Mouse (Mus musculus) neural tube, embryonic 11.5 days (tissue): ENCODE data around the gene Arntl. TPM values are rescaled to one million over a fixed set of nuclear protein-coding genes. Genes with fewer than 3 reads are reported as not detected.

Experiments used
- ATAC-seq: fragments of 200-750 bp; cut with Nextera tagmentation; 2 replicates; pipeline ENCODE4 v1.8.0; 2017; ENCODE audit warnings: moderate number of reproducible peaks, mild to moderate bottlenecking, moderate TSS enrichment, moderate library complexity; ENCODE audit not compliant: insufficient read depth, low FRiP score, low TSS enrichment
- DNase-seq: peaks from one replicate; pipeline ENCODE4 v3.0.0-alpha.2; 2015; ENCODE audit warnings: low spot score
- H3K27ac ChIP-seq: fragments of 300-500 bp; sonication (generic); 2 replicates; pipeline ENCODE4 v1.5.1; 2014; ENCODE audit warnings: low read depth, mild to moderate bottlenecking, low read length
- H3K27me3 ChIP-seq: fragments of 300-500 bp; sonication (generic); 2 replicates; pipeline ENCODE4 v1.6.1; 2014; ENCODE audit warnings: mild to moderate bottlenecking, low read length, mixed read lengths; ENCODE audit not compliant: control insufficient read depth, insufficient read depth
- H3K36me3 ChIP-seq: fragments of 300-500 bp; sonication (generic); 2 replicates; pipeline ENCODE4 v1.6.1; 2014; ENCODE audit warnings: mild to moderate bottlenecking, low read length, moderate library complexity, mixed read lengths; ENCODE audit not compliant: control insufficient read depth, insufficient read depth
- H3K4me1 ChIP-seq: fragments of 300-500 bp; sonication (generic); 2 replicates; pipeline ENCODE4 v1.6.1; 2014; ENCODE audit warnings: low read length, mixed read lengths; ENCODE audit not compliant: control insufficient read depth, insufficient read depth
- H3K4me2 ChIP-seq: fragments of 300-500 bp; sonication (generic); 2 replicates; pipeline ENCODE4 v1.6.1; 2014; ENCODE audit warnings: low read depth, mild to moderate bottlenecking, moderate library complexity
- H3K4me3 ChIP-seq: fragments of 300-500 bp; sonication (generic); 2 replicates; pipeline ENCODE4 v1.5.1; 2014; ENCODE audit warnings: low read depth, low read length
- H3K9ac ChIP-seq: fragments of 300-500 bp; sonication (generic); 2 replicates; pipeline ENCODE4 v1.6.1; 2014; ENCODE audit warnings: mild to moderate bottlenecking, low read length
- H3K9me3 ChIP-seq: fragments of 300-500 bp; sonication (generic); 2 replicates; pipeline ENCODE4 v1.6.1; 2016; ENCODE audit warnings: low read length; ENCODE audit not compliant: control insufficient read depth
- WGBS: fragments of 180-500 bp; shearing (Covaris S2); extraction: QIAGEN DNeasy Blood & Tissue Kit; methylation state at CpG from one replicate; pipeline ENCODE4 v1.1.7; 2014; 5-methylcytosine and 5-hydroxymethylcytosine counted together
- polyA plus RNA-seq: library from polyadenylated mRNA; unstranded; fragments of >200 nt; fragmentation: Nextera tagmentation; extraction: Ambion mirVana; gene quantifications from 2 replicates; pipeline ENCODE4 v1.2.1, GENCODE M21; 2014

Gene Arntl
- polyA plus RNA-seq, 1 experiment from 2014 or later: 8.6 TPM

GRCm38 (mm10) chr7:113320128-113320527, 112.9 kb downstream of the Arntl start:
- Histone ChIP-seq H3K27ac (no peak overlapping the region), H3K4me3 (no peak overlapping the region), H3K4me1 (no peaks in the 10 kb centered on the region), H3K27me3 (no peaks in the 10 kb centered on the region), H3K36me3 (no peaks in the 10 kb centered on the region), H3K9ac (no peak overlapping the region), H3K9me3 (no peaks in the 10 kb centered on the region), H3K4me2 (no peak overlapping the region)
- DNase-seq: no peak
- WGBS: 70% methylated on average over 1 of the region's 1 CpGs
- ATAC-seq: no peak

- Histone ChIP-seq H3K9ac (no peak overlapping the region), H3K4me2 (no peak overlapping the region), H3K36me3 (no peaks in the 10 kb centered on the region), H3K4me1 (no peaks in the 10 kb centered on the region), H3K4me3 (no peak overlapping the region), H3K27me3 (no peaks in the 10 kb centered on the region), H3K9me3 (no peaks in the 10 kb centered on the region), H3K27ac (no peak overlapping the region)
- DNase-seq (no peak), ATAC-seq (no peak)
Observed at GRCm38 (mm10) chr7:113334036-113334435, 126.8 kb downstream of the Arntl start.

GRCm38 (mm10) chr7:113335250-113335649, 128.0 kb downstream of the Arntl start:
- Histone ChIP-seq H3K9me3 (no peaks in the 10 kb centered on the region), H3K4me1 (no peaks in the 10 kb centered on the region), H3K9ac (no peak overlapping the region), H3K4me3 (no peak overlapping the region), H3K27me3 (no peaks in the 10 kb centered on the region), H3K27ac (no peak overlapping the region), H3K36me3 (no peaks in the 10 kb centered on the region), H3K4me2 (no peak overlapping the region)
- DNase-seq (no peak), ATAC-seq (no peak)
- WGBS: 86% methylated on average over 8 of the region's 8 CpGs

- WGBS: 53% methylated on average over 4 of the region's 4 CpGs
- Histone ChIP-seq H3K4me3 (no peak overlapping the region), H3K36me3 (no peaks in the 10 kb centered on the region), H3K9me3 (no peaks in the 10 kb centered on the region), H3K27me3 (no peaks in the 10 kb centered on the region), H3K4me1 (no peaks in the 10 kb centered on the region), H3K27ac (no peak overlapping the region), H3K4me2 (no peak overlapping the region), H3K9ac (no peak overlapping the region)
- no peak for DNase-seq
- no peak for ATAC-seq
Observed at GRCm38 (mm10) chr7:113347271-113347670, 140.0 kb downstream of the Arntl start.

GRCm38 (mm10) chr7:113347694-113348093, 140.4 kb downstream of the Arntl start:
- no peaks in the 10 kb centered on the region for H3K36me3 ChIP-seq
- H3K4me2 ChIP-seq: no peak overlapping the region
- ATAC-seq (no peak), DNase-seq (no peak)
- WGBS: 97% methylated on average over 2 of the region's 2 CpGs
- no peak overlapping the region for H3K27ac ChIP-seq
- no peaks in the 10 kb centered on the region for H3K27me3 ChIP-seq
- H3K9ac ChIP-seq: no peak overlapping the region
- H3K4me1 ChIP-seq: no peaks in the 10 kb centered on the region
- no peaks in the 10 kb centered on the region for H3K9me3 ChIP-seq
- H3K4me3 ChIP-seq: no peak overlapping the region

GRCm38 (mm10) chr7:113349089-113349488, 141.8 kb downstream of the Arntl start:
- 89% methylated on average over 1 of the region's 1 CpGs for WGBS
- H3K36me3 ChIP-seq: no peaks in the 10 kb centered on the region

More at GRCm38 (mm10) chr7:113349089-113349488, 141.8 kb downstream of the Arntl start:
- H3K9me3 ChIP-seq: no peaks in the 10 kb centered on the region
- ATAC-seq (no peak), DNase-seq (no peak)
- H3K27ac ChIP-seq: no peak overlapping the region
- H3K4me1 ChIP-seq: no peaks in the 10 kb centered on the region
- H3K4me3 ChIP-seq: no peak overlapping the region
- no peak overlapping the region for H3K4me2 ChIP-seq
- no peak overlapping the region for H3K9ac ChIP-seq
- no peaks in the 10 kb centered on the region for H3K27me3 ChIP-seq

Other genes with a start within 250 kb of the Arntl start
- gene Btbd10, start 161.9 kb downstream of the Arntl start, polyA plus RNA-seq: 41.9 and 44.3 TPM in 2 replicates
- not detected in 2 replicates for gene Pth, start 181.1 kb downstream of the Arntl start, polyA plus RNA-seq